Mouse (Mus musculus): ENCODE measurements around the gene Zfp219. TPM values are rescaled to one million over a fixed set of nuclear protein-coding genes. Genes with fewer than 3 reads are reported as not detected.
"Not testable (repeated sequence)": the region's sequence is repeated elsewhere in the genome, so short reads cannot be mapped to it uniquely, and the experiment has no call there.

The Zfp219 gene
- 10 to 100 TPM; 10.8 to 11.7 TPM for total RNA-seq (2021)
- long read RNA-seq, experiment 1, partial matches to known transcripts, result 1 of 8 reads
- long read RNA-seq, experiment 1, other reads (novel, unspliced or antisense), result 4 of 8 reads
- long read RNA-seq, experiment 2, partial matches to known transcripts, result 1 of 8 reads
- long read RNA-seq, experiment 2, other reads (novel, unspliced or antisense), result 3 of 8 reads

DNA sequence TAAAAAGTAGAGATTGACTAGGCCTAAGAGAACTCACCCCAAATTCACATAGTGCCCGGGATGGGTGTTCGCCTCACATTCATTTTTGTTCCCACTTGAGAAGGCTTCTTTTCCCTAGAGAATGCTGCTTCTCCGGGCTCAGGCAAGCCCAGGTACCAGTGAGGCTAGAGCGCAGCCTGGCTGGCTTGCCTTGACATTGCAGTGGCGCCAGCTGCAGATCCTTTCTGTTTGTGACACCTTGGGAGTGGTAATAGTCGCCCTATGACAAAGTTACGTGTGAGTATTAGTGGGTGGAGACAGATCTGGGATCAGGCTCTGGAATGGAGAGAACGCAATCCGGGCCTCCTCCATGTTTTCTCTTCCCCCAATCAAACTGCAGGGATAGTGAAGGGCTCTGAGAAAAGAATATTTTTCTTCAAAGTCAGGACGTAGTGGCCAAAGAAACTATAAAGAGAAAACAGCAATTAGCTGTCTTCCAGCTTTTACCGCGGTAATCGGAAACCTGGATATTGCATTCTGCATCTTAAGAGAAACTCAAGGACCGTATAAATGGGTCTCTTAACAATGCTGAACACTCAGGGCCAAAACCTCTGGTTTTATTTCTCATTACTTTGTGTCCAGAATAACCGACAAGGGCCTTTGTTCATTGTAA is at the start of gene Zfp219:
Gene Zfp219, minus strand, starts transcription at position 248 of the 652 bp plus-strand sequence.
- DNase-seq, result peak; percentile 77

DNA sequence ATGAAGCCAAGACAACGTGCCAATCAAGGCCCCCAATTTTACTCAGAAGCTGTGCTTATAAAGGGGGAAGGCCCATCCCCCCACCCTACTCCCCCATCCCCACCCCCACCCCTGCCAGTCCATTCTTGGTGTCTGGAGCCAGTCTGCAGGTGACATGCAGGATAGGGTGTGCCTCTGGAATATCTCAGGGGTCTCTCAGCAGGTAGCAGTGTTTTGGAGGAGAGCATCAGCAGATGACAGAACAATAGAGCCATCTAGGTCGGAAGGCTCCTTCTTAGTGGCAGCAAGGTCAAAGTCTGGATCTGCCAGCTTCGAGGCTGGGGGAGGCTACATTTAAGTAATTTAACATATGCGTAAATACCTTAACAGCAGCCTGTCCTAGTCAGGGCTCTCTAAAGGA is 45.6 kb upstream of the Zfp219 start:
- no peak for DNase-seq

DNA sequence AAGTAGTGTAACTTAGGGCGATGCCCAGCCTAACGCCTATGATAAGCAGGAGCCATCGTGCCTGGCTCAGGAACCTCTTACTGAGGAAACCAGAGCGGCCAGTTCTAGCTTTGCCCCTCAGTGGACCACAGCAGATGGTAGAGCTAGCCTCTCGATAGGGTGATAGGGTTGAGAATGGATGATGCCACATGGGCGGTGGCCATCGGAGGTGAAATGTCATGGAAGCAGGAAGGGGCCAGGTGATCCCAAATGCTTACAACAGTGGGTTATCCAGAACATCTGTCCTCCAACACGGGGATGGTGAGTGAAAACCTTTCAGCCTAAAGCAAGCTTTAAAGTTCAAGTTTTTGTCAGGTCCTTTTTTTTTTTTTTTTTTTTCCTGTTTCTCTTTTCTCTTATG is 41.3 kb upstream of the Zfp219 start:
- no peak for DNase-seq

- DNase-seq, result no peak
Observed at GRCm38 (mm10) chr14:52060800-52061199, 40.3 kb upstream of the Zfp219 start.

DNA sequence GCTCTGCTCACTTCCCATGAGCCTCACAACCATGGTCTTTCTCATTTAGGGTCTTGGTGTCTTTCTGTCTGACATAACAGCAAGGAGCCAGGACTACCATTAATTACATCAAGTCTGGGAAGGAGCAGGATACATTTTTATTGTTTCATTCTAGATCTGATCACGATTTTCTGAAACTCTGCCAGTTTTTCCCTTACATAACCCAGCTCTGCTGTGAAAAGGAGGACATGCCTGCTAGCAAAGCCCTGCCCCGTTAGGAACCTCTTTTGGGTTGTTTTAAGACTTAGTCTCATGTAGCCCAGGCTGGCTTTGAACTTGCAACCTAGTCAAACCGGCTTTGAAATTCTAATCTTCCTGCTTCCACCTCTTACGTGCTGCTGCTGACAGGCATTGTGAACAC is 39.4 kb upstream of the Zfp219 start:
- no peak for DNase-seq

DNA sequence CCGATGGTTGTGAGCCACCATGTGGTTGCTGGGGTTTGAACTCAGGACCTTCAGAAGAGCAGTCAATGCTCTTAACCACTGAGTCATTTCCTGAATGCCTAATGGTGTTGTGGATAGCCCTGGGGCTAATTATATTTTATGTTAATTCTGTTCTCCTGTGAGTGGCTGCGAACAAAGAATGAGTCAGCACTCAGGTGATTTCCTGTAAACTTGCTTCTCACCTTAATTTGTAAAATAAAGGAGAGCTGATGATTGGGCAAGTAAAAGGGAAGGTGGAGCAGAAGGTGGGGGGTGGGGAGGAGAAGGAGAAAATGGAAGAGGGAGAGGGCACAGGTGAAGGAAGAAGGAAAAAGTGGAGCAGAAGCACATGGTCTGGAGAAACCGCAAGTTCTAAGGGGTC is 32.2 kb upstream of the Zfp219 start:
- DNase-seq, result not testable (repeated sequence)

- DNase-seq, result no peak
Observed at GRCm38 (mm10) chr14:52045966-52046565, 25.5 kb upstream of the Zfp219 start.

DNA sequence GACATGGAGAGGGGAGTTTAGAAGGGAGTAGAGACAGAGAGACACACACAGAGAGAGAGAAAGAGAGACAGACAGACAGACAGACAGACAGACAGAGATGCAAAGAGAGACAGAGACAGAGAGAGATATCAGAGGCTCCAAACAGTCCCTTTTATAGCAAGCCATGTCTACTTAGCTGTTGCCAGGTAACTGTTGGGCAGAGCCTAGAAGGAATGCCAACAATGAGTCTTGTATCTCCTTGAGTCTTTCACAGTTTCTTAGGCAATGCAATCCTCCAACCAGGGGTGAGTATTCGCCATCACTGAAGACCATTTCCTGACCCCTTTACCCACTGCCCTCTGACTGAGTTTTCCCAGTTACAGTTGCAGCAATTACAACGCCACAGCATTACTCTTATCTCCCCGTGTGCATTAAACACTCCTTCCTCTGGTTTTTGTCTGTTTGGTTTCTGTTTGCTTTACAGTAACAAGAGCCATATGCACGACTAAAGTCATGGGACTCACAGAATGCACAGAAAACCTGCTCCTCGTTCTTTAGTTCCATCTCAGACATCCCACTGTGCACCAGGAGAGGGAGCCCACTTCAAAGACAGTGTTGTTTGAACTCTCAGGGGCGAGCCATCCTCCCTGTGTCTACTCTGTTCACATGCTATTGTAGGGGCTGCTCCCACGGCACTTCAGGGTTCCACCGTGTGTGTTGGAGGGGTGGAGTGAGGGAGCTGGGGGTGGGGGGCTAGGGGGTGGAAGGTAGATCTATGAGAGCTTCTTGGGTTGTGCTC is 24.6 kb upstream of the Zfp219 start:
- no peak for DNase-seq

DNA sequence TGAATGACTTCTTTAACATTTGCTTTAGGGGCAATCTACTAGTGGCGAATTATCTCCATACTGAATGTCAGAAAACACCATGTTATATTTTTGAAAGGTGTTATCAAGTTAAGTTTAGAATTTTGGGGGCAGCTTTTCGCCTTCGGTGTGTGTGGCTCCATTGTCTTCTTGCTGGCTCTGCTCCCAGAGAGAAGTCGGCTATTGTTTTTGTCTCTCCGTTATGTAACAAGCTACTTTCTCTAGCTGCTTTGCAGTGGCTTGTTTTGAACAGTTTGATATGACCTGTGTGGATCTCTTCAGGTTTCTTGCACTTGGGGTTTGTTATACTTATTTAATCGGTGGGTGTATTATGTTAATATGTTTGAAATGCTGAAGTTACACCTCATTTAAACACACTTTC is 22.9 kb upstream of the Zfp219 start:
- DNase-seq, result no peak

DNA sequence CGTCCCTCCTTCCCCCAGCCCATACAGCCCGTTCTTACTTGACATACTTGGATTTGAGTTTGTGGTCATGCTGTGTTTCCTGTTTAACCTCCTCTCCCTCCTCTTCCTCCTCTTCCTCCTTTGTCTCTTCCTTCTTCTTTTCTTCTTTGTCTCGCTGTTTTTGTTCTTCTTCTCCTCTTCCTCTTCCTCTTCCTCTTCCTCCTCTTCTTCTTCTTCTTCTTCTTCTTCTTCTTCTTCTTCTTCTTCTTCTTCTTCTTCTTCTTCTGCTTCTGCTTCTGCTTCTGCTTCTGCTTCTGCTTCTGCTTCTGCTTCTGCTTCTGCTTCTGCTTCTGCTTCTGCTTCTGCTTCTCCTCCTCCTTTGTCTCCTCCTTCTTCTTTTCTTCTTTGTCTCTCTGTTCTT is 21.8 kb upstream of the Zfp219 start, which contains the start of gene Olfr221:
Gene Olfr221, minus strand, starts transcription at position 101 of the 400 bp plus-strand sequence.
- not testable (repeated sequence) for DNase-seq

- DNase-seq, result no peak
Observed at GRCm38 (mm10) chr14:52039332-52039731, 18.8 kb upstream of the Zfp219 start.

DNA sequence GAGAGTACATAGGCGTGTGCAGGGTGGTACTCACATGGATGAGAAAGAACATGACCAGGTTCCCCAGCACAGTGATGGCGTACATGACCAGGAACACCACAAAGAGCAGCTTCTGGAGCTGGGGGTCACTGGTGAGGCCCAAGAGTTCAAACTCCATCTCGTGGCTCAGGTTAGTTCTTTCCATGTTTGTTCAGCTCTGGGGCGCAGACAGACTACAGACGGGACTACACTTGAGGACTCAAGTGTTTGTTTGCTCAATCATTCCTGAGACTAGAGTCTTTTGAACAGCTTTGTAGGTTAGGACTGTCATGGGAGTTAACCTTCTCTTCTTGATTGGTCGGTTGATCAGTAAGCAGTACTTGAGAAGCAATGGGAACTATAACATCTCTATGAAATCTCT is 15.4 kb upstream of the Zfp219 start:
- no peak for DNase-seq

GRCm38 (mm10) chr14:52026342-52026741 is 5.8 kb upstream of the Zfp219 start:
- no peak for DNase-seq

- DNase-seq, result no peak
Observed at GRCm38 (mm10) chr14:52024133-52024532, 3.6 kb upstream of the Zfp219 start.

- peak; percentile 79 for DNase-seq
Observed at GRCm38 (mm10) chr14:52022709-52023459, 2.4 kb upstream of the Zfp219 start.

- DNase-seq, result no peak
Observed at GRCm38 (mm10) chr14:52022244-52022708, 1.7 kb upstream of the Zfp219 start.

DNA sequence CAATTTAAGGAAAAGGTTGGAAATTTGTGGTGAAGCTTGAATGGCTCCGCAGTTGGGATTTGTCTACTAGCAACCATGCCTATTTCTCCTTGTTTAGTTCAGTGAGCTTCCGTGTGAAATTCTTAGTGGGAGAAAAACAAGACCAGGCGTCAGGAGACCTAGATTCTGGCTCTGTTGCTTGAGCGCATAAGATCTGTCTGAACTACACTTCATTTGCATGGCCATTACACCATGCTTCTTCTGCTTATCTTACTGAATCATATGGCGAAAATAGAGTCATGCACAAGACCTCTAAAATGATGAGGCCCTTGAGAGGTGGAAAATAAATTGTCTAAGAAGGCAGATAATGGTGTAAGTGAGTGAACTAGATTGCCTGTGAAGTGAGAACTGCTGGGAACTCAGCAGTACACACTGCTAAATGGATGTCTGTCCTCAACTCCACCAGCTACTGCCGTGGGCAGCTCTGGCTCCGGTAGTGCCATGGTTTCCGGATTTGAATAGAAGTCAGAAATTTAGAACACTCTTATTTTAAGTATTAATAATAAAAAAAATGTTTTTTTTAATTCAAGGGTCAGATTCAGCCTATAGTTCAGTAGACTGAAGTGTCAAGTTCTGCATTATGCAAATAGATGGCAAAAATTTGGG is 1.2 kb upstream of the Zfp219 start:
- no peak for DNase-seq

DNA sequence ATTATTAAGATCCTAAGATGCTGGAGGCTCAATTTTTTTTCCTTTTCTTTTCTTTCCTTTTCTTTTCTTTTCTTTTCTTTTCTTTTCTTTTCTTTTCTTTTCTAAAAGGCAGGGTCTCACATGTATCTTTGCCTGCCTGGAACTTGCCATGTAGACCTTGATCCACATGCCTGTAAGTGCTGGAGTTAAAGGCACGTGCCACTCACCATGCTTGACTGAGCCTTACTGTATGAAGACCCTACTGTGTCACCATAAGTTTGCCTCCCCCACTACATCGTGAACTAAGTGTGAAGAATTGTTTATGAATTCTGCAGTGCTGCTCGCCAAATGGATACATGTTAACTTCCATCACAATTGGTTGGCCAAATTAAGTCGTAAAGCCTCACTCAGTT is 601 bp upstream of the Zfp219 start:
- DNase-seq, result no peak

DNA sequence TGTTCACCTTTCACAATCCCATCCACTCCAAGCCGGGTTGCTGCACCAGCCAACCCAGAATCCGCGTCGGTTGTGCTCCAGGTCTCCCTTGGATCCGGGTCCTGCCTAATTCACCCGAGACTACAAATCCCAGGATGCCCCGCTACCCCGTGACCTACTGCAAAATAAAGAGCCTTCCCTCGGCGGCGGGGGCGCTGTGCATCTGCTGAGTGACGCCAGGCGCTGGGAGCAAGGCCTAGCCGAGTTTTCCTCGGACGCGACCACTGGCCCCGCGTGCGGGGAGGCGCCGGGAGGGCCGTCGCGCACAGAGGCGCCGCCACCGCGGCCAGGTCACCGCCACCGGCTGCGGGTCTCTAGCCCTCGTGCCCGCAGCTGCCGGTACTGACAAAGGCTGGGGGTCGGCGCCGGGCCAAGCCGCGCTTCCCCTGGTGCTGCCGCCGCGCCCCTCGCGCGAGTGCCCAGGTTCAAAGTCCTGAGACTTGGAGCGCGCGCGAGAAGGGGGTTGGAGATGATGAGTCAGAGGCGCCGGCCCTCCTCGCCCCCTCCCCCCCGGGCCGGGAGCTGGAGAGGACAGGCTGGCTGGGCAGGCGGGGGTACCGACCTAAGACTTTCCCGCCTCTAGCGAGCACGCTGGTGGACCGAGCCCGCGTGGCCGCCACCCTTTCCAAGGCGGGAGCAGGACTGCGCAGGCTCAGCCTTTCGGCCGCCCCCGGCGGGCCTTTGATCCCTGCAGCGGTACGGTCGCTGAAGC is 768 bp downstream of the Zfp219 start:
- peak; percentile 96 for DNase-seq

DNA sequence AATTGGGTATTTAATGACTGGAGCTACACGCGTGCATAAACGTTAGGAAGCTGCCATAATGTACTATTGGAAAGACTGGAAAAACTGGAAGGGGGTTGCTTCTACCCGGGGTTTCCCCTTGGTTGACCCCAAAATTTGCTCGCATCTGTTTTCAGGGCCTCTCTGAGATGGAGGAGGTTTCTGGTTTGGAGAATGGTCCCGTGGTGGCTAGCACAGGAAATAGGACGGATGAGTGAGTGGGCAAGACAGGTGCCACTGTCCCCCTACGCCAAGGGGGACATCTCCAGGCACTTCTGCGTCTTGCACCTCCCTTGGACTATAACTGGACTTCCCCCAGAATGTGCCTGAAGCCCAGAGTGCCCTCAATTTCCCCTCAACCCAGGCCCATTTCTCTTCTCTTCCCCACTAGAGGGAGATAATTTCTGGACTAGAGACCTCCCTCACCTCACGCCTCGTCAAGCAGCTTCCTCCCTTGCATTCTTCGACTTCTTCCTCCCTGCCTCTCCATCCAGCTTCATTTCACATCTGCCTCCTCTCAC is 1.4 kb downstream of the Zfp219 start:
- no peak for DNase-seq

All from gastrocnemius, postnatal 25 days (tissue).